Mouse (Mus musculus): ENCODE measurements at regions not wholly inside any gene's neighbourhood (a gene's known extent, or its start where the extent isn't known, plus 50 kb on each side); places are given as distances from the start of the nearest gene placed in this dataset.

DNA sequence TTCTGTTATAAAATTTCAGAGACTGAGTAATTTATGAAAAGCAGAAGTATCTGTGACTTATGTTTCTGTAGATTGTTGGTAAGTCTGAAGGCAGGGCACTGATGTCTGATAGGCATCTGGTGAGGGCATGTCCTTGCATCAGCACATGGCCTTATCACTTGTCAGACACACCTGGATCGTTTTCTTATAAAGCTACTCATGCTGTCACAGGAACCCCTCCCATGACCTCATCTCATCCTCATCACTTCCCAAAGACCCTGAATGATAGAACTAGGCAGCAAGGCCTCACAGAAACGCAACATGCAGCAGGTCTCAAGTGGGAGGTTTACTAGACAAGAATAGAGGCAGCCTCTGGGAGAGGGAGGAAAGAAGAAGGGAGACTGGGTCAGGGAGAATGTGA is 107.0 kb upstream of the Sall1 start:
- DNase-seq = no peak

DNA sequence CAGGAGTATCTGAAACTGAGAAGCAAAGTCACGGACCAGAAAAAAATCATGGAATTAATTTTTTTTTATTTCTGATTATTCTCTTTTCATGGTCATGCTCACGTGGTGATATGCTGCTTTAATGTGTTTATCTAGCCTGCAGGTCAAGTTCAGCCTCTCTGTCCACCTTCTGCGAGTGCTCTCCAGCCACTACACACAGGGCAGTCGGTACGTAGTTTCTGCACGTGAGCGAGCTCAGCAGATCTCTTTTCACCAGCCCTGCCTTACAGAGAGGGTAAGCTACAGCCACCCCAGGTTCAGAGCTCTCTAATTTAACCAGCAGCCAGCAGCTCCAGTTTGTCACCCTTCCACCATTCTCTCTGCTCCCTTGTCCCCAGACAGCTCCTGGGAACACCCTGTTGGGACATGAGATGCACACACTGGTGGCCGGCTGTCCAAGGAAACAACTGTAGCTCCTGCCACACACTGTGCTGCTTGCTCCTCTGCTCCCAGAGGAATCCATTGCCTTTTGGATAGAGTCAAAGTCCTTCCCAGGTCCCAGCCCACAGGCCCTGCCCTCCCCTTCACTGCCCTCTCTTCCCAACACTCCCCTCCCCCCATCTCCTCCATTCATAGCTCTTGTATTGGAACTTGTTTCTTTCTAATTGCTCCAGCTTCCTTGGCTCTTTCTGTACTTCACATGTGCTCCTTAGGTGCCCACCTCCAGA is 97.7 kb upstream of the Sall1 start:
- peak; percentile 40 for DNase-seq

DNA sequence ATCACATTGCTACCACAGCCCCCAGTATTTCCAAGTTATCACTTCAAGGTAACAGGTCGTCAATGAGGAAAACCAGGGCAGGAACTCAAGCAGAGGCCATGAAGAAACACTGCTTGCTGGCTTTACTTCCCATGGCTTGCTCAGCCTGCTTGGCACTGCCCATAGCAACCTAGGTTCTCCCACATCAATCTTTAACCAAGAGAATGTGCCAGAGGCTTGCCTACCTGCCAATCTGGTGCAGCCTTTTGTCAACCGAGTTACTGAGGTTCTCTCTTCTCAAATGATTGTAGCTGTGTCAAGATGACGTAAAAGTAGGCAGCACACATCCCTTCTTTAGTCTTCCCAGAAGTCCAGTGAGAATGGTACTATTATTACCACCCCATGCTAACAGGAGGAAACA is 95.9 kb upstream of the Sall1 start:
- peak; percentile 43 for DNase-seq

DNA sequence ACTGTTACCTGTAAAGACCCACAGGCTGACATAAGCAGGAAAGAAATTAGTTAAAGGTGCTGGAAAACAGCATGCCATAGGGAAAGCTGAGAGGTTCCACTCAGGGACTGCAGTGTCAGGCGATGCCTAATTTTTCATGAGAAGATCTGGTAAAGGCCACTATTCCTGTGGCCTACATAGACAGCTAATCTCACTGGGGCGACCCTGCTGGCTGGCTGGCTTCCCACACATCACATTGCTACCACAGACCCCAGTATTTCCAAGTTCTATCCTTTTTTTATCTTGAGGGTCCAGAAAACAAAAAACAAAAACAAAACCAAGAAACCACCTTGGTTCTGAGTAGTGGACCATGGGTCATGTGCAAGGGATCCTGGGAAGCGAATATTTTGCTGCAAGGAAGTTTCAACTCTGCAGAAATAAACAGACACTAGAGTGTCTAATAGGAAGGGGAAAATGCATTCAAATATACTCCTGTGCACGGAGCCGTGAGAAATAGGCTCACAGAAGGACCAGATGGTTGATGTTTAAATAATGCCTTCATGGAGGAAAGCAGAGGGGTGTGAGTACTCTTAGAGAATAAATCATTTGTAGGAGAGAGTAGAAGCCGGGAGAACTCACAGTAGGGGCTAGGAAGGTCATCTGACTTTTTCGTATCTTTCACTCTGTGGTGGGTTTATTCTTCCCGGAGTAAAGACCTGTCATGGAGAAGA is 94.6 kb upstream of the Sall1 start:
- no peak for DNase-seq

DNA sequence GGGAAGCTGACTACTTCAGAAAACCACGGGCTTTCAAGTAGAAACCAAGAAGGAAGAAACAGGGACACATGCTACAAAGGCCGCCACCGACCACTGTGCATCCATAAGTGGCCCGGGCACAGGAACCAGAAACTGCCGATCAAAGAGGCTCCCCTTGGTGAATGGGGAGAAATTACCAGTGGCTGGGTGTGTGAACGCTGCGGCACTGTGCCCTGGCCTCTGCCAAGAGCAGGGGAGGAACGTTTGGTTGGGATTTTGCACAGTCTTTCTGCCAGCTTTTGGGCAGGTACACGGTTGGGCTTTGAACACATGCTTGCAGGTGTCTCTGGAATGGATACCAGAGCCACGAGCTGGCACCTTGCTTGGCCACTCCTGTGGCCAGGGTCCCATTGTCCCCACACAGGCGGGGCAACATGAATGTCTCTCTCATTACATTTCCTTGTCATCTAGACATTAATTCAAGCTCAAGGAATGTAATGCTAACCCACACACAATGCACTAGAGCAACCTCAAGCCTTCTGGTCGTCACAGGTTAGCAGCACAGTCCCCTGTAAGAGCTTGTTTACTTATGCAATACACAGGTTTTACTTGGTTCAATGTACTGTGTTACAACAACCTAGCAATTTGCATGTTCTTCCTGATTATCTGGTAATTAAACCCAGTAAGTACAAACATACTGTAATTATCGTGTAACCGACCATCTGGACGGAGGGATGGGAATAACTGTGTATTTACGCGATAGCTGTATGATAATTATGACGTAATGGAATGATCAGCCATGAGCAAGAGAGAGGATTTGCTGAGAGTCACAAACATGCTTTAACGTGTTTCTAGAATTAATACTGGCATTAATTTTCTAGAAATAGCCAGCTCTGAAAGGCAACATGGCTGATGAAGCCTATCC is 90.9 kb upstream of the Sall1 start:
- DNase-seq = no peak

DNA sequence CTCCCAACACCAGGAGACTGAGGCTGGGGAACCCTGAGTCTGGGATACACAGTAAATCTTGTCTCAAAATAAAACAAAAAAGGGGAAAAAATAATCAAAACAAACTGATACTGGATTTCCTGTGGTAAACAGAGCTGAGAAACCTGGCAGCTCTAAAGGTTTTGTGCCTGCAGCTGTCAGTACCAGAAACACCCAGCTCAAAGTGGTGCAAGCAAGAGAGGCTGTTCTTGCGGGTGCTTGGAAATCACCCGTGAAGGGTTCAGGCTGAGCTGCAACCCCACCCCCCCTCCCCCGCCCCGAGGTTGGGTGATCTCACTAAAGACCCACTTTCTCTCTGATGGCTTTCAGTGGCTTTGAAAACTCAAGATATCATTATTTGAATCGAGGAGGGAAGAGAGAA is 90.1 kb upstream of the Sall1 start:
- DNase-seq = peak; percentile 20

DNA sequence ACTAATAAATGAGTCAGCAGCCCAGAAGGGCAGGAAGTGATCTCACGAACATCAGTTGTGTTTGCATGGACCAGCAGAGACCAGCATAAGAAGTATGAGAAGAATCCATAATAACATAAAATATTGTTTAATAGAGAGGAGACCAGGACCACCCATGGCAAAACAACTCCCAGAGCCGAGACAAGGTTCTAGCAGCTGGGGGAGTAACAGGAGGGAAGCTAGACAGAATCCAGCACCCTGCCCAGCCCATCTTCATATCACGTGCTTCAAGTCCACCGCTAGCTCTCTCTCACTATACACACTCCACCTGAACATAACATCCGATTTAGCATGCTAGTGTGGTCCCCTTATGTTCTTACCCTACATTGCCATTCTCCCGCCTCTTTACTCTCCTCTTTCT is 77.1 kb upstream of the Sall1 start:
- DNase-seq = no peak

DNA sequence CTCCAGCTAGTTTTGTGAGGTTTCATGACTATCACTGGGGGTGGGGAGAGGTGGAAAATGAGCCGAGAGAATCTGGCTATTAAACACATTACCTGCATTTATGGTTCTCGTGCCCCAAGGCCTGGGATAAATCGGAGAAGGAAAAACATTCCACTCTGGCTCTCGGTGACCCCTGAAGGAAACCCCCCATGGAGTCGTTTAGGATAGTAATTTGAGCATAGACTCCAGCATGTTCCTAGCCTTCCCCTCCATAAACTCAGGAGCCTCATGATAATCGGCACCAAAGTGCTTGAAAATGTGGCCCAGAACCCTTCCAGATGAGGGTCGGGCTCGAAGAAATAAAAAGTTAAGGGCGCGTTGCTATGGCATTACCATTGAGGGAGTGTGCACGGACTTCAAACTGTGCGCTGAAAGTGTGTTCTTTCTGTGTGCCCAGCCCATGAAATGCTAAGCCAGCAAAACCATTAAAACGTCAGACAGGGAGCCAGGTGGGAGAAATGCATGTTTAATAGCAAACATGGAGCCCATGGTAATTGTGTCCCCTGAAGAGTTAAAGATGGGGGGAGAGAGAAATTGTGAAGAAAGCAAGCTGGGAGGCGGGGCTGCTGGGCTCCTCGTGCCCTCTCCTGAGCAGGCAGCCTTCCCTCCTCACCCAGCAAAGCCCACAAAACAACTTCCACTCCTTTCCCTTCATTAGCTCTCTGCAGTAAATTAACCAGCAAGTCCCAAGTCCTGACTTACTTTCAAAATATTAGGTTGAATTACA is 64.1 kb upstream of the Sall1 start:
- DNase-seq = no peak

DNA sequence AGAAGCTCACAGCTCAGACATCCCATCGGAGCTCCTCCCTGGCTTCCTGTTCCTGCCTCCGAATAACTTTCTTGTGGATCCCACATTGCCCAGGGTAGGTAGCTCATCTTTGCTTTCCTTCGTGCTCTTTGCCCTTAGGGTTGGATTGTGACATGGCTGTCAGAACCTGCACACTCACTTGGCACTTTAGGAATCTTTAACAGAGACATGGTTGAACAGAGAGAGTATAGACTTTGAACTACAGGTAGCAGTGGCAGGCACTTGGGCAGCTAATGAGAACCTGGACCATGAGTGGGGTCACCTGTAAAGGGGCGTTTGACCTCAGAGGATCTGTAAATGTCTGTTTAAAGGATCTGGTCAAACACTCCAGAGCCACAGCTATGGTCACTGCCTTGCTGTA is 62.4 kb upstream of the Sall1 start:
- DNase-seq = peak; percentile 47

DNA sequence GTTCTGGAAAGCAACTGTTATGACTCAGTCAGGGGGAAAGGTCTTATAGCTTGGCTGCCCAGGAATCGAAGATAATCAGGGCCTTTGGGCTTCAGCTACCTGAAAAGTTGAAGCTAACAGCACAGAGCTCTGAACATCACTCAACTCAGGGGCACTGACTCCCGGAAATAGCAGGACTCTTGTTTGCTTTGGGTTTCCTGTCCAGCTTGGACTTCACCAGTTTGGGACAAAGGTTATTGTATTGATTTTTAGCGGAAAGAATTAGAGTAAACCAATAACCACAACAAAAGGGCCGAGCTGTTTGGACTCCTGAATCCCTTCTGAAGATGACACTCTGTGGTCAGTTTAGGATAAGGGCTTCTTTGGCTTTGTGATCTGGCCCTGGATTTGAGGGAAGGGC is 53.4 kb upstream of the Sall1 start:
- DNase-seq = no peak

Measured in kidney, adult 11 months (tissue).